Mouse (Mus musculus) layer of hippocampus, adult 9-10 months (tissue): ENCODE data around the gene Tamm41.

Source experiments
- DNase-seq: peaks from one replicate; pipeline ENCODE4 v3.0.0; 2022; ENCODE audit warnings: low spot score

Tamm41 gene

DNA sequence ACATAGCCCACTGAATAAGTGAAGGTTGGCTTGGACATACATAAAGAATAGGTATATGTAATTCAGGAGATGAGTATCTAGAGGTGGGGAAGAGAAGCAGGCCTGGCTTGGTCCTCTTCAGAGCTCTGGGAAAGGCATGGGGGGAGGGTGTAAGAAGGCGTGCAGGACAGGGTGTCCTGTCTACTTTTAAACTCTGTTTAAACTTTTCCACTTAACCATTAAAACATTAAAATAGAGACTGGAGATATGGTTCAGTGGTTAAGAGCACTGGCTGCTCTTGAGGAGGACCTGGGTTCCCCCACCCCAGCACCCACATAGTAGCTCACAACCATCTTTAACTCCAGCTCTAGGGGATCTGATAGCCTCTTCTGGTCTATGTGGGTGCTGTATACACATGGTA, 64.7 kb downstream of the Tamm41 start:
- DNase-seq: no peak

DNA sequence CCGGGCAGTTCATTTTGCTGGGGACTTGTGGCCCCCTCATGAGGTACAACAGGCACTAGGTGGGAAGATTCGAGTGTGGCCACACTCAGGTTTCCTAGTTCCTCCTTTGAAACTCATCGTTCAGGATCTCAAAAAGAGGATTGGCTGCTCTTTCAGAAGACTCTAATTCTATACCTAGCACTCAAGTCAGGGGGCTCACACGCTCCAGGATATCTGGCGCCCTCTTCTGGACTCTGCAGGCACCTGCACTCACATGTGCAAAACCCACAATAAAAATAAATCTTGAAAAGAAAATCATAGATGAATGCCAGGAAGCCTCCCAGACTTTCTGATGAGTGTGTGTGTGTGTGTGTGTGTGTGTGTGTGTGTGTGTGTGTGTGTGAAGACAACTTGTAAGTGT, 66.8 kb downstream of the Tamm41 start:
- no peak for DNase-seq

DNA sequence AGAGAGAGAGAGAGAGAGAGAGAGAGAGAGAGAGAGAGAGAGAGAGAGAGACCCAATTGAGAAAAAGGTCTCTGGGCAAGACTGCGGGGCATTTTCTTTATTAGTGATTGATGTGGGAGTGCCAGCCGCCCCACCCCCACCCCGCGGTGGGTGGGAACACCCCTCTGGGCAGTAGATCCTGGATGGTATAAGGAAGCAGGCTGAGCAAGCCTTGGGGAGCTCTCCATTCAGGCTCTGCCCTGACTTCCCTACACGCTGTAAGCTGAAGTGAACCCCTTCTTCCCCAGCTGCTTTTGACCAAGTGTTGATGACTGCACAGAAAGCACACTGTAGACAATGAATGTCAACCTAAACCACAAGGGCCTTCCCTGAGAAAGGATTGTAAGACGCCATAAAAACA, 67.3 kb downstream of the Tamm41 start:
- DNase-seq: no peak

DNA sequence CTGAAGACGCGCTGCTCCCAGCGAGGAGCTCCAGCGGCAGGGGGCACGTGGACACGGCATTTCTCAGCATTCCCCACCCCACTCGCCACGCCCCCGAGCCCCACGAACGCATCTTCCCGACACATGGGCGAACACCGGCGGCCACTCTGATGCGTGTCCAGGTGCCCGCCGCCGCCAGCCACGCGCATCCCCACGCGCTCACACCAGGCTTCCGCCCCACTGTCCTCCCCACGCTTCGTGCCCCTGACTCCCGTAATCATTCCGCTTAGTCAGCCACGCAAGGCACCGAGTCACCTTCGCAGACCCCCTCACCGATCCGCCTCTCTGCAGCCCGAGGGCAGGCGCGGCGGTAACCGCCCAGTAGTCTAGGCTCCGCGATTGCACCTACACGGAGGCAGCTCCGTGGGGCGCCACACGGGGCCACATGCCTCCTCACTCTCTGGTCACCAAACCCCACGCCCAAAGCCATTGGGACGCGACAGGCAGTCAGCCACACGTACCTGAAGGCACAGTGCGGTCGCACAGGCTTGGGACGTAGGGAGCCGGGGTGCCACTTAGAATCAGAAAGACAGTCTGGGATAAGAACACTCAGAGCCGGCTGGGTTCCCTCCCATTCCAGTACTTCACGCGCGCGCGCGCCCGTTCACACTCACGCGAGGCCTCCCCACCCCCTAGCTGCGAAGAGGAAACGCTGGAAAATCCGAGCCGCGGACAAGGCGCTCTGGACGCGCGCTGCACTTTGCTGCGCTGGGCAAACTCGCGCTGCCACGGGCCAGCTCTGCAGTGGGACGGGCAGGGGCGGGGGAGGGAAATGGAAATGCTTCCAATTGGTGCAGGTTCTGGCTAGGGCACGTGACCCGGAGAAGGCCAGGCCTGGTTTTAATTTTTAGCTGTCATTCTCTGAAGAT, 68.2 kb downstream of the Tamm41 start, which contains the start of gene Vgll4:
Vgll4 (minus strand) TSS at position 782 of the 908 bp plus-strand sequence.
- no peak for DNase-seq

DNA sequence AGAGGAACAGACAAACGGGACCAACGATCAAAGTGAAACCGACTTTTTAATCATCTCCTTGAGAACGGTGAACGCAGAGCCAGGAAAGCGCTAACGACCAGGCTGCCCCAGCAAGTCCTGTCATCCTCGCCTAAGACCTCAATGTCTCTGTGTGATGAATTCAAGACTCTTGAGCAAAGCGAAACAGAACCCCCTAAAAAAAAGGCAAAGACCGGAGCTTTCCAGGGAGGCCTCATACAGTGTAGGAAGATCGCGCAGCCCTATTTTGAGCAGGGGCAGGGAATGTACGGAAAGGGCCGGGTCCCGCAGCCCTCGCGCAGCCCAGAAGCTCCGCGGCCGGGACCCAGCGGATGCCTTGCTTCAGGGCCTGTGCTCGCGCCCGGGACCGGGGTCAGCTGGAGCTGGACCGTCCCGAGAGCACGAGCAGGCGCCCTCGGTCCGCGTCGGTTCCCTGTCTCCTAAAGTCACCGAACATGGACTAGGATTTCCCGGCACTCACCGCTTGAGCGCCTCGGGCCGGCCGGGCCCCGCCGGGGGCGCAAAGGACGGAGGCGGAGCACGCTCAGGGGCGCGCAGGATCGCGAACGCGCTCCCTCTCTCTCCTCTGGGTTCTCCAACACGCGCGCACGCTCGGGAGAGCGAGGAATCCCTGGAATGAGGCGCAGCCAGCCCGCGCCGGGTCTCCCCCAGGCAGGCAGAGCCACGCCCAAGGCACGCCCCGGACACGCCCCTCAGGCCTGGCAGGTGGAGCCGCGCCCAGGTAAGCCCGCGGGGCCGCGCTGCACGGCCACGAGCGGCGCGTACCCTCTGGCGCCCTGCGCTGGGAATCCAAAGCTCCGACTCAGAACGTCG, 69.1 kb downstream of the Tamm41 start:
- peak; percentile 61 for DNase-seq

DNA sequence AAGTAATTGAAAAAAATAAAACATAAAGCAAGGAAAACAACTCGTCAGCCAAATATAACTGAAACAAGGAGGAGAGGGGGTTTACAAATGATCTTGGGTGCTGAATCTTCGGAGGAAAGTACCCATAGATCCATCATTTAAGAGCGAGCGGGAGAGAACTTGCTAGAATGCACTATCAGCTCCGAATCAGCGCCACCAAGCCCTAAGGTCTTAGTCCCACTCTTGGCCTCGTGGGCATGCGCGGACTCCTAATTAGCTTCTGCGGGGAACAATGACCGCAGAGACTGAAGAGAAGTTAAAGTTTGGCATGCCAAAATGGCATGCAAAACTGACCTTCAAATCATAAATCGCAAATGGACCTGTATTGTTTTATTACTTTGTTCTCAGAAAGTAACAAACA, 70.1 kb downstream of the Tamm41 start:
- no peak for DNase-seq

DNA sequence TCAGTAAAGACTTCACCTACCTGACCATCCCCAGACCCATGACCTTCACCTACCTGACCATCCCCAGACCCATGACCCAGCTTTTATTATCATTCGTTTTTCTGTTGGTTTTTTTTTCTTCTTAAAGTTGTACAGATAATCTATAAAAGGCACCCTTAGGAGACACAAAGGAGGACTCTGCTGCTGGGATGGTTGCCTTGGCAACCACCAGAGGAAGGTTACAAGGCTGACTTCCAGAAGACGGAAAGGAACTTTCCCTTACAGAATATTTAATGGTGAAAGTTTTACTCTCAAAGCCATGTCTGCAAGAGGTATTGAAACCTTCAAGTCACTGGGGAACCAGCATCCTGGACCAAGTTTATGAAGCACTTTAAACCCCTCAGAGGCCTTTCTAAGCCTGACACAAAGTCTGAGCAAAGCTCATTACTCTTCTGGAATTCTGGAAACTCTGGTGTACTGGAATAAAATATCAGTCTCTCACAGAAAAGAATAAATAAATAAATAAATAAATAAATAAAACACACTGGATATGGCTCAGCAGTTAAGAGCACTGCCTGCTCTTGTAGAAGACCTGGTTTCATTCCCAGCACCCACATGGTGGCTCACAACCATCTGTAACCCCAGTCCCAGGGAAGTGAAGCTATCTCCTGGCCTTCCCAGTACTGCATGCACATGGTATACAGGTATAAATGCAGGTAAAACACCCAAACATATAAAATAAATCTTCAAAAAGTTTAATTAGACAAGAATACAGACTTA, 71.1 kb downstream of the Tamm41 start:
- no peak for DNase-seq

DNA sequence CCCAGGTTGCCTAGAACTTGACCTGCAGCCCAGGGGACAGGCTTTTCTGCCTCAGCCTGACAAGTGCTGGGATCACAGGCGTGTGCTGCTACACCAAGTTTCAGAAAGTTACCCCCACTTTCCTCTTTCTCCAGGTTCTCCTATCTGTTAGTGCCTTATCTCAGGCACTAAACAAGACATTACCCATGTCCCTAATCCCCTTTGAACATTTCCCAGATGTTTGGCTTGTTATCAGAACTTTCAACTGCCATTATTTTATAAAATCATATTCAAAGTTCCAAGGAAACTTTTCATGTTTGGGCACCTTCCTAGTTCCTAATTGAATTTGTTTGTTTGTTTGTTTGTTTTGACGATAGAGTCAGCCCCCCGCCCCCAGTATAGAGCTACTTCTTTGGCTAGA, 71.9 kb downstream of the Tamm41 start:
- no peak for DNase-seq

DNA sequence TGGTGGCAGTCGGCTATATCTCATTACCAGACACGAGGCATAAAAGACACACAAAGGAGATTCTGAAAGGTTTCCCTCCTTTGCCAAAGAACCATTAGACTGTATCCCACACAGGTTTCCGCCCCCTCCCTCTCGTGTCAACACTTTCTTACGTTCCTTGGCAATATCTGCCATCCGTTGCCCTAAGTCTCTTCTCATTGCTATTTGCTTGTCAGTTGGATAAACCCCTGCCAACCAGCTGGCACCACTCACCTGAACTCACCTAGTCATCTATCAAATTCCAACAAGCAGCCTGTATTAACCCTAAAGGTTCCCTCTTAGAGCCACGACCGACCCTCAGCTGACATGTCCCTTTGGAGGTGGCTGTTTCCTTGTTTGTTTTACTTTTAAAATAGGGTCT, 72.3 kb downstream of the Tamm41 start:
- no peak for DNase-seq

DNA sequence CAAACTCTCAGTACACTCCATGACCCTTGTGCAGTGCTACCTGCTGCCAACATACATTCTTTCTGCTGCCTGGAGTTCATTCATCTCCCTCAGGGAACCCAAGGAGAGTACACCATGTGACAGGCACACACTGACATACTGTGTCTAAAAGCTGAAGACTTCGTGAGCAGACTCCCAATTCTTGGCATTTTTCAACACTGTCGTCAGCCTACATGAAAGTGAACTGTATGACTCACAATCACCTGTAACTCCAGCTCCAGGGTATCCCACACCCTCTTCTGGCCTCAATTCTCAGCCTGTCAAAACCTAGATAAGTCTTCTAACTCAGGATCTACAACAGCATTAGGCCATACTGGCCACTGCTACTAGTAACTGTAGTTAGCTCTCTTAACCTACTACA, 73.4 kb downstream of the Tamm41 start:
- no peak for DNase-seq

DNA sequence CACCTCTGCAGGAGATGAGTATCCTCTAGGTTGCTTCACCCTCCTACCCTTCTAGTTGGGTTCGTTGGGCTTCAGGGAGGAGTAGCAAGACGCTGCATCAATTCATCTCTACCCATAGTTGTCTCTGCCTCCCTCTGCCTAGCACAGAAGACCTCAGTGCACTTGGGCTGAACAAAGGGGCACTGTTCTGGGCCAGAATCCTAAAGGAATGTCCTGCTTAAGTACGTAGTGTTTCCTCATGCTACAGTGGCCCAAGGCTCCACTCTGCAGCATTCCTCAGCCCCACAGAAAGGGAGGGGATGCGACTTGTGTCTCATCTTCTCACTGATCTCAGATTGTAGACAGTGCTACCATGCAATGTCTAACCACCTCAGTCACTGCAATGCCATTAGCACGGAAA, 74.0 kb downstream of the Tamm41 start:
- DNase-seq: no peak

DNA sequence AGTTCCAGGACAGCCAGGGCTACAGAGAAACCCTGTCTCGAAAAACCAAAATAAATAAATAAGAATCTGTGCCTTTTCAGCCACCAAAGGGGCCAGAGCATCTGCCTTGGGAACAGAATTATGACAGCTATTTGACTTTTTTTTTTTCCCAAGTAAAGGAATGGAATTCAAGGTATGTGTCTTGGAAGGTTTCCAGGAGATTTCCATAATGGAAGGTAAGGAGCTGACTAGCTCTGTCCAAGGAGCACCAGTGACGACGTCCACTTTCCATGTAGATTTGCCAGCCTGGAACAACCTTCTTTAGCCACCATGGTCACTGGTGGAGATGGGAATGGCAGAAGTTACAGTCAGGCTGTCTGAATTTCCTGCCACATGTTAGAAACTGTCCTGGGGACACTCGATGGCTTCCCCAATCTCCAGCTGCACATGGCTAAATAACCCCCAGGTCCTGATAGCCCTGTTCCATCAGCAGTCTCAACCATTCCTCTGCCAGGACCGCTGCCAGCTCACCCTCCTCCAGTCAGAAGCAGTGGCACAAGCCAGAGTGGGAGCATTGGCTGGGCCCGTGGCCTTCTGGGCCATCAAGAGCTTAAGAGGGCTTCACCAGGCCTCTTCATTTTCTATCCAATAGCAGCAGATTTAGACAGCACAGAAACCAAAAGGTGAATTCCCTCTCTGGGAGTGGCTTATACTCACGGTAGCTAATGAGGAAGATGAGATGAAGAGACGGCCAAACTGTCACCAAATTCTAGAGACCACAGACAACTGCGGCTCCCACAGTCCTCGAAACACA, 76.2 kb downstream of the Tamm41 start:
- no peak for DNase-seq

DNA sequence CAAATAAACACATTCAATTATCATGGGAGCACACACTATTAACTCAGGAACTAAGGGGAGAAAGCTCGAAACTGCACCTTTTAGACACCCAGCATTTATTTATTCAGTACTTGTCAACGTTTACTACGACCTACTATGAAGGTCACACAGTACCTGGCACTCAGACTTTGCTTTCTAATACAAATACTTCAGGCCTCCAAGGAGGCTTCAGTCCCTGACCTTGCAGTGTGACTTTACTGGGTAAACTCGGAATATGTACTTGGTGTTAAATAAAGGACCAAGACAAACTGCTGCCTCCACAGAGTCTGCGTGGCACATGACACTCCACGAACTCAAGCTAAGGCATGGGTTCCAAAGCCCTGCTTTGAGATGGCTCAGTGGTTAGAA, 78.7 kb downstream of the Tamm41 start:
- no peak for DNase-seq

DNA sequence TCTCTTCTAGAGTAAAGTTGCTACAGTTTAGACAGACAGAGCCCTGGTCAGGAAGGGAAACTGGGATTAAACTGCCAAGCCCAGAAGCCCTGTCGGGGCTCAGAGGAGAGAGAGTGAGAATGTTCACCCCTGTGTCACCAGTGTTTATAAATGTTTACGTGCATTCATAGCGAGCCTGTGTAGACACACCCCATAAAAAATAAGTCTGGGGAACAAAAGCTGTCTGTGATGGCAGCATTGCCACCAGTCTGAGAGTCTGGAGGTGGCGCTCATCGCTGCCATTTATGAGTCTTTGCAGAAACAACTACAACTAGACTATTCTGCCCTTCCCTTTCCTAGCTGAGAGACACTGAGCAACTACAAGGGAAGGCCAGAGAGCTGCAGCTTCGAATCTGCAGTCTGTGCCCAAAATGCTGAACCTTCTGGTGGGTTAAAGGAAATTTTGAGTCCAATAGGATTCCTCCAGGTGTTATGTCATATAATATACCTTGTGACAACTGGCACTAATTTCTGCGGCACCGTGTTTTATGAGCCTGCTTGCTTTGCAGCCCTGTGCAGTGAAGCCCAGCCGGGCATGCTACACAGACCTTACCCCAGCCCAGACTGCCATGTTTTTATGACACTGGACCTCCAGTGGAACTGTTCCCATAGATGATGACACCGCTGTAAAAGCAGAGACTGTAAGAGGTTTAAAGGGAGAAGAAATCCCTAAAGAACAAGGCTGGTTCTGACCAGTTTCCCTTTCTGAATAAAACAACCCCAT, 79.2 kb downstream of the Tamm41 start:
- DNase-seq: no peak

DNA sequence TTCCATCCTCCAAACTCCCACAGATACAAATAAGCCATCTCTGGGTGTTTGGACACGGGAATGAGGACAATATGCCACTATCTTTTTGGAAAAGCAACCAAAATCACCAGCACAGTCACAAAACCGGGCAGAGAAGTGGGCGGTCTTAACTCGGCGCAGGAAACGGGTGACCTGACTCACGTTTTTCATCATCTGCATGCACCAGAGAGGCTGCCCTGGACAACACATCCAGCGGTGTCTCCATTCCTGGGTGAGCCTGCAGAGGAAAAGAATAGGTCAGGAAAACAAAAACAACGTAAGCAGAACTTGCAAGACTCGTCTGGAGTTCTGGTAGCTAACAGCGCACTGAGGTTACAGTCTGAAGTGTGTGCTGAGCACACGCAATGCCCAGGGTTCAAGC, 79.9 kb downstream of the Tamm41 start:
- no peak for DNase-seq

DNA sequence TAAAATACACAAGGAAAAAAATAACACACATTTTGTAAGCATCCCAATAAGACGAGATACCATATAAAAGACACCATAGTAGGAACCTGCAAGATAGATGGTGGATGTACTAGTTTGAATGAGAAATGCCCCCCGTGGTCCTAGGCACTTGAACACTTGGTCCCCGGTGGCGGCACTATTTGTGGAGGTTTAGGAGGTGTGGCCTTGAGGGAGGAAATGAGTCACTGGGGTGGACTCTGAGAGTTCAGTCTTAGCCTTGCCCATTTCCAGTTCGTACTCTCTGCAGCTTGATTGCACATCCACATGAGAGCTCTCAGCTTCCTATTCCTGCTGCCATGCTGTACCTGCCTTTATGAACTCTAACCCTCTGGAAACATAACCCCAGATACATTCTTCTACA, 83.2 kb downstream of the Tamm41 start:
- no peak for DNase-seq
